Mouse (Mus musculus): ENCODE data around the gene Taf10.

Gene Taf10

DNA sequence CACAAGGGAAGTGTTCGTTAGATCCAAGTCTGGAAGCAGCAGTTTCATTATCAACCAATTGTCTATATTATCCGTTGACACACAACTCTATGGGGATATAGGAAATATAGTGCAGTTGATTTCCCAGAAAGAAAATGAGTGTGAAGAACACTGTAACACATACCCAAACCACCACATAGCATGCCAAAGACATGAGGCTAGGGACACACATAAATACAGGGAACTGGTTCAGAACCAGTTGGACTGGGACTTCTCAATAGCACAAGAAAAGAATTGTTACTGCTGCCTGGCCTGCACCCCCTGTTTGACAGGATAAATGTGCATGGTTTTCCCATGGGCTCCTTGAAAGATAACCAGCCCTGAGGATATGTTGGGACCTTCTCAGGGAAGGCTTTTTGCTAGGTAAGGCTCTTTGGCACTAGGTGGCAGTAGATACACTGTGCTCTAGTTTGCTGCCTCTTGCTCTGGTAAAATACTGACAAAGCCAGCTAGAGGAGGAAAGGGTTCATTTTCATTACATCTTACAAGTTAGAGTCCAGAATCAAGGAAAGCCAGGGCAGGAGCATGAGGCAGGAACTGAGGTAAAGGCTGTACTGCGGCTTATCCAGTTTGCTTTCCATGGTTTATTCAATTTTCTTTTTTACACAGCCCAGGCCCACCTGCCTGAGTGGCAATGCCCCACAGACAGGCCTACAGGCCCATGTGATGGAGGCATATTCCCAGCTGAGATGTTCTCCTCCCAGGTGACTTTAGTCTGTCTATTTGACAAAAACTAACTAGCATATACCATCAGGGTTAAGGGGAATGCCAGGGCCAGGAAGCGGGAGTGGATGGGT lies 17.8 kb downstream of the Taf10 start:
- peak in 1 of 2 experiments; percentile 68 for DNase-seq (ENCODE audit: low spot score in 2 of 2)

DNA sequence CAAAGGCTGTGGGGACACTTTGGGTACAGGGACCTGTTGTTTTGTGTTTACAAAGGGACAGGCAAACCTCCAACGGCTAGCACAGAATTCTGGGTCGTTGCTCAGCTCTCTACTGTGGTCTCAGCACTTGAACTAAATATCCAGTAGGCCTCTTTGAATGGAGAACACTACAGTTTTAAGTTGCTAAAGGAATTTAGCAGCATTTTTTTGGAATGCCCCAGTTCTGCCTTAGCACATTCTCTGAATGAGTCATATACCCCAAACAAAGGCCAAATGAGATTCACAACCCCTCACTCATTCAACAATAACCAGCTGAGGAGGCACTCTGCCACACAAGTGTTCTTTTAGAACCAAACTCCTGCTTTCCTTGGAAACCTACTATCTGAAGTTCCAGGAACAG lies 22.2 kb downstream of the Taf10 start:
- no peak for DNase-seq (ENCODE audit: low spot score in 2 of 2)

GRCm38 (mm10) chr7:105715366-105715765 lies 28.8 kb downstream of the Taf10 start:
- no peak for DNase-seq (ENCODE audit: low spot score in 2 of 2)

DNA sequence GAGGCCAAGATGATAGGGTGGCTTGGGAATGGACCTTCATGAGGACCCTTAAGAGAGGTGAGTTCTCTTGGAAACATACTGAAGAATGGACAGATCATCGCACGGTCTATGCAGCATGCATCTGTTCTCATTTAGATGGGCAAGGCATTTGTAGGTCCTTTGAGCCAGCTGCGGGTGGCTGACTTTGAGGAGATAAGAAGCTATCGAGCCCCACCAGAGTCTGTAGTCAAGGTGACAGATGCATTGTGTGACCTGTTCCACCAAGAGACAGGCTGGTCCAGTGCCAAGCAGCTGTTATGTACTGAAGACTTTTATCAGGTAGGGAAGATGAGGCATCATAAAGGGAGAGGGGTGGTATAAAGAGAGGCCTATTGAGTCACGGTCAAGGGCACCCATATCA lies 35.4 kb downstream of the Taf10 start:
- no peak for DNase-seq (ENCODE audit: low spot score in 2 of 2)

DNA sequence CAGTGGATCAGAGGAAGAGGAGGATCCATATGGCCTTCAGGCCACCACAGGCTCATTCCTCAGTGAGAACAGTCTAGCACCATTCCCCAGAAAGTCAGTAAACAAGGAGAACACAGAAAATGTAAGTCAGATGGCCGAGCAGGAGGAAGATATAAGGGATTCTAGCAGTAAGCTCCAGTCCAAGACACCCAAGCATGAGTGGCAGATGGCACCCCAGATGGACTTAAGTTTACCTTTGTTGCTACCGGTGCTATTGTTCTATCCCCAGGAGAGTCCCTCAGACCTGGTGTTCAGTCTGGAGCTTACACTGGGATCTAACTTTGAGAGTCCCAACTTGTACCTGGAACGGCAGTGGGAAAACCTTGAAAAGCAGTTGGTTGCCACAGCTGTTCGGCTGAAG lies 40.3 kb downstream of the Taf10 start:
- DNase-seq (ENCODE audit: low spot score in 2 of 2), result no peak

DNA sequence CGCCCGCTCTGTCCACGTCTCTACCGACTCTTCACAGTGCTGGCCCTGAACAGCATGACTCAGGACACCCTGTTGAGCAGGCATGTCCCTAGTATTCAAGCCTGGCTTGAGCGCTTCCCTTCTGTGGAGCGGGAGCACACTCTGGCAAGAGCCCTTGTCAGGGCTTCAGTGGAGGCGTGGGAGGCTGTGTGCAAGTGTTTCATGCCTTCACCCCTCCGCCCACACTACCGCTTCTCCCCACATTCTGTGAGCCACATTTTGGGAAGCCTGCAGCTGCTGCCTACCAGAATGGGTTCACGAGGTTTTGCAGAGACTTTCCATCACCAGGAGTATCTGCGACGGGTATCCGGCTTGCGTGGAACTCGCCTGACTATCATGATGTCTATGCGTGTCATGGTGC lies 41.0 kb downstream of the Taf10 start:
- no peak for DNase-seq (ENCODE audit: low spot score in 2 of 2)

DNA sequence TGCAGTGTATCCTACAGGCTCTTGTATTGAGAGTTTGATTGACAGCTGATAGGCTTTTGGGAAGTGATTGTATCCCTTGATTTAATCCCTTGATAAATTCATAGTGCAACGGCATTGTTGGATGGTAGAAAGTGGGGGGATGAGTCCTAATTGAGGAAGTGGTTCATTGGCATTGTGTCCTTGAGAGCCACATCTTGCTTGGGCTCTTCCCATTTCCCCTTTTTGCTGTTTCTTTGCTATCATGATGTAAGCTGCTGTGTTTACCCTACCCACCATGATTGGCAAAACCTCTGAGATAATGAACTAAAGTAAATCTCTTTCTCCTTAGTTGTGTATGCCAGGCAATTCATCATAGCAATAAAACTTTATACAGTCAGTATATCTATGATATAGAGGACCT lies 53.3 kb downstream of the Taf10 start:
- DNase-seq (ENCODE audit: low spot score in 2 of 2), result peak in 1 of 2 experiments; percentile 10

Data from heart, adult 9 months (tissue).